Mouse (Mus musculus) left cerebral cortex, postnatal 14 days (tissue): ENCODE measurements at regions not wholly inside any gene's neighbourhood (a gene's known extent, or its start where the extent isn't known, plus 50 kb on each side); places are given as distances from the start of the nearest gene placed in this dataset.

Source experiments
- DNase-seq, 2 experiments: peaks; one replicate each; pipeline ENCODE4 v3.0.0; 2021 to 2022; ENCODE audit warnings: low spot score in 2 of 2, mixed read lengths in 1 of 2
- intact Hi-C: fragments of 180-260 bp; cut with DNase I; formaldehyde crosslinking; loops from one replicate; pipeline ENCODE4 v1.15.1; 2025

DNA sequence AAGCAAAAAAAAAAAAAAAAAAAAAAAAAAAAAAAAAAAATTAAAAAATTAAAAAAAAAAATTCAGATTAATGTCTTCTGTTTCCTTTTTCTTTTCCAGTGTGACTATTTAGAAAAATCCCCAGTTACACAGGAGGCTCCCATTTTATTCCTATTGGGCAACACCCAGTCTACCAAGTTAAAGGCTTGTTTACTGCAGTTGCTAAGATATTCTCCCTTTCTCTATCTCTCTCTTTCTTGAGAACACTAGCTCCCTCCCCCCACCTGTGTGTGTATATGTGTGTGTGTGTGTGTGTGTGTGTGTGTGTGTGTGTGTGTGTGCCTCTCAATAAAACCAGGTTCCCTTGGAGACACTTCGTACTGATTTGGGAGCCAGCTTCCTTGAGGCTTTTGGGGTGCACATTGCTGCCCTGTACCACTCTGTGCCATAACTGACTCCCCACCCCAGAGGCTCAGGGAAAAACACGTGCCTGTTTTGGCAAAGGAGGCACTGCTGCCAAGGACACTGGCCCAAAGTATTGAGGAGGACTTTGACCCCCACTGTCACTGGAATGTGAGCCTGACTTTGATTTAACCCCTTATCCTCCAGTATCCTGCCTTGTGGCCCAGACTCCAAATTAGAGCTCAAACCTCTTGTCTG is 50.3 kb downstream of the Anapc15-ps start:
- DNase-seq: no peak
- intact Hi-C loops: no loop called here

DNA sequence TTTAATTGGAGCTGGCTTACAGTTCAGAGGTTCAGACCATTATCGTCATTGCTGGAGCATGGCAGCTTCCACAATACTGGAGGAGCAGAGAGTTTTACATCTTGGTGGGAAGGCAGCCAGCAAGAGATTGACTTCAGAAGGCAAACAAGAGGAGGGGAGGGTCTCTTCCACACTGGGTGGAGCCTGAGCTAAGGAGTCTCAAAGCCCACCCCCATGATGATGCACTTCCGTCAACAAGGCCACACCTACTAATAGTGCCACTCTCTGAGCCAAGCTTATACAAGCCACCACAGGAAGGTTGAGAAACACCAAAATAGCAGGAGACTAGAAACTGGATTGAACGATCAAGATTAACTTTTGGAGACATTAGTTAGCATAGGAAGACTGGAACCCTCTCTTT is 52.5 kb downstream of the Anapc15-ps start:
- DNase-seq: no peak

DNA sequence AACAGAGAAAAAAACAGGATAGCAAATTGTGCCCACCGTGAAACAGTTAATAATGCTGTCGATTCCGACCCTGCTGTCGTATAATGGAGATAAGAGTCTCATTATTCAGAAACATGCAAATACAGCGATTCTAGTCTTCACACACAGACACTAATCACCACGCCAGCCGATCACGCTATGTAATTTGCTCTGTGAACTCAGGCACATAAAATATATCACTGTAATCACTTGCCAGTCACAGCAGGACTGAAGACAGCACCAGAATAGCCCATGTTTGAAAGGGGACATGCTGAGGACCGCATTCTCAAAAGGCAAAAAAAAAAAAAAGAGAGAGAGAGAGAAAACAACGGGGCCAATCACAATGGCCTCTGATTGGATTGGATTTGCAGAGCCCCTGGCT is 53.6 kb downstream of the Anapc15-ps start:
- intact Hi-C loops: no loop called here

More for the DNA sequence above, 52.5 kb downstream of the Anapc15-ps start:
- intact Hi-C loops: no loop called here

DNA sequence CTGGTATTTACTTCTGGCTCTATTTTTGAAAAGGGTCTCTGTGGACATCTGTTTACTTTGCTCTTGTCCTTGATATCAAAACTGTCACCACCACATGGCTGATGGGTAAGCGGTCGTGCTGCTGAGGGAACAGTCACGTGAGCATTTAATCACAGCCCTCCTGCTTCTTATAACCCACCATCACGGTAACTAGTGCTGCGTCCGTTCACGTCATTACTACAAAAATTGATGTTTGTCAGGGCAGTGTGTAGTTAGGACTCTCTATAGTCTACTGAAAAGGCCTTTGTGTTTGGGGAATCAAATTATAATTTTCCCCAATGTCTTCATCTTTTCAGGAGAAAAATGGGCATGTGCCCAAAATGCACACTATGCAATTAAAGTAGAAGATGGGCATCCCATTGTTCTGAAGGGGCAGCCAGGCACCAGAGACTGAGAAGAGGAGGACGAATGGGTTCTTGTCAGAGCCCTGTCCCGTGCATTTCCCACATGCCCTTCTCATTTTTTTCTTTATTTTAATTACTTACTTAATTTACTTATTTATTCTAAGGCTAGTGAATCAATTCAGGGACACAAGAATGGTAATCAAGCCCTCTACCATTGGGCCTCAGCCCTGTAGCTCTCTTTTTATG is 54.6 kb upstream of the Nudt4 start:
- intact Hi-C loops: no loop called here

More for the DNA sequence above, 53.6 kb downstream of the Anapc15-ps start:
- DNase-seq: no peak

DNA sequence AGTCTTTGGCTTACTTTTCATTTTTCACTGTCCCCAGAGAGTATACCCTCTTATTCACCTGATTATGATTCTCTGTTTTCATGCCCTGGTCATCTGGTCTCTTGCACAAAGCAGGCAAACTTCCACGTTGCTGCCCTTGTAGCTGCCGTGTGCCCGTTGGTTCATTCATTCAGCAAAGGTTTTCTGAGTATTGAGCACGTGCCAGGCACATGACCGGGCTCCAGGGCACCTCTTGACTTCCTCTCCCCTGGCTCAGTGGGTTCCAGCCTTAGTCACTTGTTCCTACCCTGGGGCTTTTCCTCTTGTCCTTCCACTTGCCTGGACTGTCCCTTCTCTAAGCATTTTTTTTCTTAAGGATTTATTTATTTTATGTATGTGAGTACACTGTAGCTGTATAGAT is 52.9 kb upstream of the Nudt4 start:
- no peak for DNase-seq
- intact Hi-C loops: loop anchor here (2.0 kb wide), 1 partner anchor 54 kb away; no protein-coding TSS in a partner anchor

More for the DNA sequence above, 54.6 kb upstream of the Nudt4 start:
- no peak for DNase-seq

DNA sequence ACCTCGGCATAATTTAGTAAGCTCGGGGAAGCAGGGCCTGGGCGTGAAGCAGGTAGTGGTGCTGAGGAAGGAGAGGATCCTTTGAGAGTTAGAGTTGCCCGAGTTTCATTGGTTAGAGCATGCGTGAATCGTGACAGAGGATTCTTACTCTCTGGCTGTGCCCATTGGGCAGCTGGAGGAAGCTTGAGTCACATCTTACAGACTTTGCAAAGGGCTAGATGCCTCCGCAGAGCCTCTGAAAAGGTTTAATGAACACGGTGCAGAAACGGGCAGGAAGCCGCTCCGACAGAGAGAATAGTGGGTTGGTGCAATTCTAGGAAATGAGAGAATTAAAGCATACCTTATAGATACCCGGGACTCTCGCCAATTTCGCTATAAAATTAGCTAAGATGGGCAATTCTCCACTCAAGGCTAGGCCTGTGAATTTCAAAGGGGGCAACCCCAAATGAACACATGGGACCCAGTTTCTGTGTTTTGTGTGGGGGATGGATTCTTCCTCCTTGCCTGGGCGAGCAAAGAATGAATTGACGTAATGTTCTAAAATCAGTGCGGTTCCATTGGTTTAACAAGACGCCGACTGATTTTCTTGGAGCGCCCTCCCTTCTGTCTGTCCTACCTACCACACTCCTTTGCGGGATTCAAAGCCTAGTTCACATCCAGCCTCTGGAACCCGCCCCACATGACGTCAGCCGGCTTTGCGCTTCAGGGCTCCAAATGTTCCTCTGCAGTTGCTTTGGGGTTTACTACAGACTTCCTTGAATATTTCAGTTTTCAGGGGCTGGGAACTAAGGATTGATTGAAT is 52.1 kb upstream of the Nudt4 start:
- intact Hi-C loops: loop anchor here (2.0 kb wide), 1 partner anchor 53 kb away; no protein-coding TSS in a partner anchor
- DNase-seq: peak; percentile 52 to 53
